34 mouse cellular contexts compared by ENCODE assay signal in the genomic region with DNA sequence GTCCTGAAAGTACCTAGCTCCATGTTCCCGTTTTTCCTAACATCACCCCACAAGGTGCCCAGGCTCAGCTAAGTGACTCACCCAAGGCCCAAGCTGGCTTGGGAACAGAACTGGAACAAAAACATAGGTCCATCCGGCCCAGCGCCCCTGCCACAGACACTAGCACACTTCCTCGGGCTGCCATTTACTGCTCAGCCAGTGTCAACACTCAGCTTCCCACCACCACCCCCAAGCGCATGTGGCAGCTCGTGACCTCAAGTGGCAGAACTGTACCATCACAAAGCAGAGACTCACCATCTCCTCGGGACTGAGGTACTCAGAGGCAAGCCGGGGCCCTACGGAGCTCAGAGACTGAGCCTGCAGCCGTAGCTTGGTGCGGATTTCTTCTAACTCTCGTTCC. TPM values are rescaled to one million over a fixed set of nuclear protein-coding genes. Genes with fewer than 3 reads are reported as not detected.
"Had no signal": no experiment of that assay in that cellular context is flagged by ENCODE, and none has a peak within 500 bp of the region (broad histone marks: within the 10 kb centered on the region; RNA-seq: fewer than 3 reads in every experiment).

No protein-coding gene starts in this region.

- H3K9me3 ChIP-seq: limb, embryonic 10.5 days; limb, embryonic 12.5 days; limb, embryonic 13.5 days; limb, embryonic 15.5 days; liver, embryonic 12.5 days; liver, embryonic 13.5 days; liver, embryonic 15.5 days; lung, embryonic 15.5 days; megakaryocyte, embryonic 14.5 days; midbrain, embryonic 10.5 days; midbrain, embryonic 12.5 days; midbrain, embryonic 13.5 days; midbrain, embryonic 15.5 days; neural tube, embryonic 12.5 days had no signal

- H3K27ac ChIP-seq: limb, embryonic 10.5 days; limb, embryonic 12.5 days; limb, embryonic 13.5 days; limb, embryonic 15.5 days; liver, embryonic 12.5 days; liver, embryonic 13.5 days; liver, embryonic 14.5 days; liver, embryonic 15.5 days; lung, embryonic 15.5 days; macrophage; midbrain, embryonic 10.5 days; midbrain, embryonic 12.5 days; midbrain, embryonic 13.5 days; midbrain, embryonic 15.5 days; neural tube, embryonic 12.5 days had no signal

- H3K4me3 ChIP-seq: limb, embryonic 10.5 days; limb, embryonic 12.5 days; limb, embryonic 13.5 days; limb, embryonic 15.5 days; liver, embryonic 12.5 days; liver, embryonic 13.5 days; liver, embryonic 15.5 days; lung, embryonic 15.5 days; megakaryocyte, embryonic 14.5 days; midbrain, embryonic 10.5 days; midbrain, embryonic 12.5 days; midbrain, embryonic 13.5 days; midbrain, embryonic 15.5 days; myocyte; neural tube, embryonic 12.5 days had no signal

- H3K27me3 ChIP-seq: limb, embryonic 12.5 days; limb, embryonic 13.5 days; limb, embryonic 15.5 days; liver, embryonic 12.5 days; liver, embryonic 13.5 days; liver, embryonic 15.5 days; lung, embryonic 15.5 days; megakaryocyte, embryonic 14.5 days; midbrain, embryonic 12.5 days; midbrain, embryonic 13.5 days; midbrain, embryonic 15.5 days; neural tube, embryonic 12.5 days had no signal

- DNase-seq: left cerebral cortex, postnatal 4 days; liver; liver, embryonic 13.5 days; liver, postnatal 0 days; lung, adult 18-20 months; lung, adult 2 months; lung, embryonic 14.5 days; lung, postnatal 10 days; lung, postnatal 14 days; lung, postnatal 36 days; lung, postnatal 4 days; midbrain, embryonic 14.5 days had no signal

RNA-seq across cellular contexts. Expression of gene Tsga10ip, which starts 19.0 kb away (rescaled TPM):
- polyA plus RNA-seq: limb, embryonic 10.5 days; limb, embryonic 11.5 days; limb, embryonic 15.5 days; liver, adult 2 months; liver, embryonic 12.5 days; liver, embryonic 13.5 days; liver, embryonic 15.5 days; lung, adult 2 months; lung, embryonic 14.5 days; macrophage; midbrain, embryonic 11.5 days; midbrain, embryonic 14.5 days; midbrain, embryonic 15.5 days; midbrain, embryonic 16.5 days; neural tube, embryonic 11.5 days had no signal

RNA-seq across cellular contexts. Expression of gene Cst6, which starts 34.0 kb away (rescaled TPM):
- polyA plus RNA-seq: liver, adult 2 months; liver, embryonic 11.5 days; liver, embryonic 12.5 days; liver, embryonic 15.5 days; liver, postnatal 0 days; lung, embryonic 14.5 days had no signal
